Mouse (Mus musculus) lung, adult 2 months (tissue): ENCODE results near the gene Olfr223. TPM values are rescaled to one million over a fixed set of nuclear protein-coding genes. Genes with fewer than 3 reads are reported as not detected.

ENCODE experiments used
- DNase-seq: peaks from one replicate; pipeline ENCODE4 v3.0.0; 2022
- H3K4me1 ChIP-seq: fragments of 200-500 bp; 2 replicates; pipeline ENCODE4 v1.6.1; 2011; ENCODE audit warnings: low read length; ENCODE audit not compliant: control insufficient read depth, insufficient read depth
- H3K4me3 ChIP-seq: fragments of 200-500 bp; replicated peaks from 2 replicates; pipeline ENCODE3; 2011; ENCODE audit warnings: low read depth, mild to moderate bottlenecking, control low read depth, low read length; ENCODE audit errors: extremely low read depth
- CTCF ChIP-seq: fragments of 200-500 bp; IDR thresholded peaks from 2 replicates; pipeline ENCODE4 v1.5.1; 2011; ENCODE audit warnings: mild to moderate bottlenecking, low read length, control low read depth; ENCODE audit not compliant: insufficient read depth
- POLR2A ChIP-seq: fragments of 200-500 bp; IDR thresholded peaks from 2 replicates; pipeline ENCODE4 v1.6.1; 2011; ENCODE audit warnings: low read depth, mild to moderate bottlenecking, control low read depth, low read length, borderline replicate concordance; ENCODE audit errors: extremely low read depth
- WGBS: fragments of 180-500 bp; shearing (Covaris S2); methylation state at CpG from one replicate; pipeline ENCODE4 v1.1.7; 2018; 5-methylcytosine and 5-hydroxymethylcytosine counted together
- polyA plus RNA-seq: library from polyadenylated mRNA; depleted of rRNA; stranded (reverse); fragments of >200 nt; gene quantifications from 2 replicates; pipeline ENCODE4 v1.2.3, GENCODE M21; 2012; rRNA removed

Olfr223 gene
- polyA plus RNA-seq: not detected in 2 replicates

GRCm38 (mm10) chr11:59593189-59593588 is at the start of gene Olfr223:
Gene Olfr223, minus strand, starts transcription at chr11:59593289.
- DNase-seq: no peak
- 82% methylated on average over 6 of the region's 6 CpGs for WGBS
- no peaks in the 10 kb centered on the region for H3K4me1 ChIP-seq
- TF ChIP-seq POLR2A: no peak
- TF ChIP-seq CTCF: no peak
- H3K4me3 ChIP-seq: no peak within 1 kb of the TSS

- Histone ChIP-seq H3K4me3 (no peak overlapping the region), H3K4me1 (peaks cover 5% of the 10 kb centered on the region)
- no peak for TF ChIP-seq POLR2A
- no peak for TF ChIP-seq CTCF
- DNase-seq: no peak
- 87% methylated on average over 8 of the region's 8 CpGs for WGBS
These were observed 49.3 kb upstream of the Olfr223 start for GRCm38 (mm10) chr11:59642420-59642819.

DNA sequence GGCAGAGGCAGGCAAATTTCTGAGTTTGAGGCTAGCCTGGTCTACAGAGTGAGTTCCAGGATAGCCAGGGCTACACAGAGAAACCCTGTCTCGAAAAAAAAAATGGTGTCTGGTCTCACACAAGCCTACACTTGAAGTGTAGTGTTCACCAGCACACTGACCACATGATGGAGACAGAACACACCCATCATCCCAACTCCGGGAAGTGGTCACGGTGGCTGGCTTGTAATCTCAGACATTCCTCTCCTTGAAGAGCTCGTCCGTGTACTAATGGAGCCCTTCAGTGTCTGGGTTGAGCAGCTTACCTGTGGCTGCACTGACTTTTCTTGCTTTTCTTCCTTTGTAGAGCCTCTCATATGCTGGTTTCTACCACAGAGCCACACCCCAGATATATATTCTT is 48.1 kb upstream of the Olfr223 start:
- DNase-seq: no peak
- WGBS: 32% methylated on average over 5 of the region's 5 CpGs
- Histone ChIP-seq H3K4me3 (no peak overlapping the region), H3K4me1 (peaks cover 8% of the 10 kb centered on the region)
- TF ChIP-seq CTCF (peak; percentile 57), POLR2A (no peak)

DNA sequence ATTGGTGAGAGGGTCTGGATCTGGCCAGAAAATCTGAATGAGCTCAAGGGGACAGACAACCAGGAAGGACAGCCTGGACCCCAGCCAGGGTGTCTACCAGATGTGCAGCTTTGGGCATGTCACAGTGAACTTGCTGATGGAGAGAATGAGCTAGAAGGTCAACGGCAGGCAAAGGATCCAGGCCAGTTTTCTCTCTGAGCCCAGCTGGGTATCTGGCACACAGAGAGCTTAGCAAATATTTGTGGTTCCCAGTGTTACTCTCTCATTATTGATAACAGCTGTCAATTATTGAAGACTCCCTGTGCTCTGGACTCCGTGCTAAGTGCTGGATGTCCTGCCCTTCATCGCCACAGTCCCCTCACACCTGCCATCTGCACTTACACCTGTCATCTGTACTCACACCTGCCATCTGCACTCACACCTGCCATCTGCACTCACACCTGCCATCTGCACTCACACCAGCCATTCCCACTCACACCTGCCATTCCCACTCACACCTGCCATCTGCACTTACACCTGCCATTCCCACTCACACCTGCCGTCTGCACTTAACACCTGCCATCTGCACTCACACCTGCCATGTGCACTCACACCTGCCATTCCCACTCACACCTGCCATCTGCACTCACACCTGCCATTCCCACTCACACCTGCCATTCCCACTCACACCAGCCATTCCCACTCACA is 47.0 kb upstream of the Olfr223 start:
- WGBS: 59% methylated on average over 4 of the region's 4 CpGs
- Histone ChIP-seq H3K4me1 (peaks cover 8% of the 10 kb centered on the region), H3K4me3 (no peak overlapping the region)
- TF ChIP-seq CTCF (no peak), POLR2A (no peak)
- DNase-seq: no peak

DNA sequence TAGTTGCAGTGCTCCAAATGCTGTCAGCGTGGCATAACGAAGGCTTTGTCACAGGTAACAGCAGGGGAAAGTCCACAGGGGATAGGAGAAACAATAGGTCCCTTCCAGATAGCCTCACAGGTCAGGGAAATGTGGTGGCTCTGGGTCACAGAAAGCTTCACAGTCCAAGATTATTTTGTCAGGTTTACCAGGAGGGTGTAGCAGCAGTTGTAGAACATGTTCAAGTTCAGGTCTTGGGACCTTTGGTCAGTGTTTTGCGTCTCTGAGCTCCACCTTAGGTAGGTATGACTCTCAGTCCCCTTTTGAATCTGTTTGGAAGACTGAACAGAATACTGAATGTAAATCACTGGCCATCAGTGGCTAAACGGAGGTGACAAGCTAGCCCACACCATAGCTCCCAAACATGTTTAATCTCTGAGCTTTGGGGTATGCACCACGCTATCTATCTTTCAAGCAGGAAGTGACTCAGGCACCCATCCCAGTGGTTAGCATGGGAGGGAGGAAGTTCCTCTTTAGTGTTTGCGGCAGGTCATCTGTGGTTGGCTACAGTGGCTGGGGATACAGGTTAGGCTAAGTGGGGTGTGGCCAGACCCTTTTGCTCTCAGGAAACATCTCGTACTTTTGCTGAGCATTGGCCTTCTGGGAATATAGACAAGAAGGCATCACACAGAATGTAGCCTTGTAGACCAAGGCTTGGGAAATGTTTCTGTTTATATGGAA is 43.8 kb upstream of the Olfr223 start:
- no peak for DNase-seq
- 49% methylated on average over 7 of the region's 7 CpGs for WGBS
- no peak for TF ChIP-seq CTCF
- Histone ChIP-seq H3K4me1 (peaks cover 9% of the 10 kb centered on the region), H3K4me3 (no peak overlapping the region)

GRCm38 (mm10) chr11:59635821-59636694 is 43.0 kb upstream of the Olfr223 start:
- TF ChIP-seq CTCF (no peak), POLR2A (no peak)
- DNase-seq: peak; percentile 59
- H3K4me1 ChIP-seq: peaks cover 9% of the 10 kb centered on the region
- H3K4me3 ChIP-seq: no peak overlapping the region
- WGBS: 61% methylated on average over 12 of the region's 12 CpGs

DNA sequence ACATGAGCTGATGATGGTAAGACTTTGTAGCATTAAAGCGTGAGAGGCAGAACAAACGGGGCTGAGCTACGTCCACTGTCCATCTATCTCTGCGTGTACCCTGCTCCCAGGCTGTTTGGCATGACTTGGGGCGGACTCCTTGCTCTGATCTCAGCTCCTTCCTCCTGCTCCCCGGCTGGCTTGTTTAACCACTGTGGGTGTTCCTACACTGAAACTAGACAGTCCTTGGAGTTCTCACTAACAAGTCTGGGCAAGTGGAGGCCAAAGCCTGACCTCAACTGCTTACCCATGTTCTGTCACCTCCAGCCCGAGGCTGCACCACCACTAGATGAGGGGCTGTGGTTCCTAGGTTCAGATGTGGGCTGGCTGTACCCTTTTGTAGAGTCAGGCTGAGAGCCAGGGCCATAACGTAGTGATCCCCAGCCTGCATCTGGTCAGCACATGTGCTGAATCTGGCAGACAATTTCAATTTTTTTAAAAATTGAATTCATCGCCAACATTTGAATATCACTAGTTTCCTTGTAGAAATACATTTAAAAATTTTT is 42.2 kb upstream of the Olfr223 start:
- 65% methylated on average over 9 of the region's 9 CpGs for WGBS
- TF ChIP-seq CTCF: no peak
- TF ChIP-seq POLR2A: no peak
- Histone ChIP-seq H3K4me1 (peaks cover 9% of the 10 kb centered on the region), H3K4me3 (no peak overlapping the region)
- no peak for DNase-seq

DNA sequence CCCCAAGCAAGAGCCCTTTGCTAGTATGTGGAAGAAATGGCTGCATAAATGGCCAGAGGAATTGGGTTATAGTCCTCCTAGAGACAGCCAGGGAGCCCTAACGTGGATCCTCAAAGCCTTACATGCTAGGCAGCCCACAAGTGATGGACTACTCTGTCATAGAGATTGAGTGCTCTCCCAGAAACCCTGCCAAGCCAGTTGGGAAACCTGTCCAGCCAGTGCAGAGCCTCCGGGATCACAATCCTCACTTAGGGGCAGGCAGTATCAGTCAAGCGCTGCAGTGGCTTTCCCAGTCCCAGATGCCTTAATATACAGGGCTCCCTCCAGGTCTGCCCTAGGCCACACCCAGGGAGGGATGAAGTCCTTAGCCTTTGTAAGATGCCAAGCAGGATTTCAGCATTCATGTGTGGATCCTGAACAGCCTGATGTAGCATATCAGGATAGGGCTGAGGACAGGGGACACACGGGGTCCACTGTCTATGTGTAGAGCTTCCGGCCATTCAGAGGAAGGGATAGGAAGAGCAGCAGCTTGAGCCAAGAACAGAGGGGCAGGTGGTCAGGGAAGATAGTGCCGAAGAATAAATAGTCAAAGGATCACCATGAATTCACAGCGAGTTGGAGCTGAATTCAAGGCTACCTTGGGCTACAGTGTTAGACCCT is 41.0 kb upstream of the Olfr223 start:
- 46% methylated on average over 7 of the region's 7 CpGs for WGBS
- H3K4me1 ChIP-seq: peaks cover 7% of the 10 kb centered on the region
- TF ChIP-seq CTCF: no peak
- H3K4me3 ChIP-seq: no peak overlapping the region
- DNase-seq: peak; percentile 46

DNA sequence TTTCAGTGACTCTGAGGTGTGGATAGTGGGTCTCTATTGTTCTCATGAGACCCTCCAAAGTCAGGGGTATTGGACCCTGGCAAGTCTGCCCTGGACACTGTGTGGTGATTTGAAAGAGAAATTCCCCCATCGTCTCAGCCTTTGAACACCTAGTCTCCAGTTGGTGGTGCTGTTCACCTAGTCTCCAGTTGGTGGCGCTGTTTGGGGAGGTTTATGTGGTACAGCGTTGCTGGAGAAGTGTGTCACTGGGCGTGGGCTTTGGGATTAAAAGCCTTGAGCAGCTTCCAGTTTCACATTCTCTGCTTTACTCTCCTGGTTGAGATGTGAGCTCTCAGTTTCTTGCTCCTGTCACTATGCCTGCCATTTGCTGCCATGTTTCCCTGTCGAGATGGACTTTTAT is 39.9 kb upstream of the Olfr223 start:
- WGBS: 18% methylated on average over 5 of the region's 5 CpGs
- Histone ChIP-seq H3K4me3 (no peak overlapping the region), H3K4me1 (peaks cover 7% of the 10 kb centered on the region)
- TF ChIP-seq CTCF (peak; percentile 93), POLR2A (no peak)
- peak; percentile 72 for DNase-seq
